Mouse (Mus musculus): ENCODE measurements around the gene Plk5.

- TF ChIP-seq MAZ (IDR thresholded peaks at IDR 0.05; ENCODE audit: low read depth, low read length): no peak
- TF ChIP-seq CHD2 (IDR thresholded peaks at IDR 0.05; ENCODE audit: low read length): no peak
- TF ChIP-seq MEF2A (IDR thresholded peaks at IDR 0.05; ENCODE audit: extremely low read depth, insufficient replicate concordance, low read depth, low read length, poor library complexity, severe bottlenecking): no peak
- TF ChIP-seq MAFK (IDR thresholded peaks at IDR 0.05; ENCODE audit: borderline replicate concordance, low read depth, low read length): no peak
- TF ChIP-seq POLR2A (IDR thresholded peaks at IDR 0.05; ENCODE audit: control insufficient read depth in 1 of 2, insufficient read depth in 1 of 2, low read depth in 1 of 2, low read length in 2 of 2, poor library complexity in 1 of 2): no peak
- no peak for TF ChIP-seq SMC3 (IDR thresholded peaks at IDR 0.05; ENCODE audit: low read depth, low read length)
Measured at GRCm38 (mm10) chr10:80357994-80358639, 1.9 kb downstream of the Plk5 start.
